Mouse (Mus musculus): Measurements from ENCODE around the gene Fam104a. TPM values are rescaled to one million over a fixed set of nuclear protein-coding genes. Genes with fewer than 3 reads are reported as not detected.

The Fam104a gene
- total RNA-seq, 4 experiments from 2014 or later = 30.8 to 41.7 (median 36.1) TPM

DNA sequence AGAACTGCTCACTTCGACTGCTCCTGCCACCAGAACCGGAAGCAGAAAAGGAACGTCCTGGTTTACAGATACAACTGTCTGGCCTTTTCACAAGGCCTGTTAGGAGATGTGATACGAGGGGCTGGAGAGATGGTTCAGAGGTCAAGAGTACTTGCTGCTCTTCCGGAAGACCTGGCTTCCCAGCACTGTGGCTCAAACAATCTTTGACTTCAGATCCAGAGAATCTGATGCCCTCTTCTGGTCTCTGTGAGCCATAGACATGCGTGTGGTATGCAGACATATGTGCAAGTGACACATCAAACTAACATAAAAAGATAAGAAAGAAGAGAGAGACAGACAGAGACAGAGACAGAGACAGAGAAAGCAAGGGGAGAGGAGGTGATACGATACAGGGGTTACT lies 51.7 kb downstream of the Fam104a start:
- DNase-seq (ENCODE audit: low spot score in 2 of 2) = no peak

GRCm38 (mm10) chr11:113631862-113632261 lies 52.1 kb downstream of the Fam104a start:
- no peak for DNase-seq (ENCODE audit: low spot score in 2 of 2)

- no peak for DNase-seq (ENCODE audit: low spot score in 2 of 2)
Measured at GRCm38 (mm10) chr11:113631302-113631701, 52.7 kb downstream of the Fam104a start.

- DNase-seq (ENCODE audit: low spot score in 2 of 2) = no peak
Measured at GRCm38 (mm10) chr11:113630642-113631041, 53.3 kb downstream of the Fam104a start.

- DNase-seq (ENCODE audit: low spot score in 2 of 2) = no peak
Measured at GRCm38 (mm10) chr11:113627785-113628184, 56.2 kb downstream of the Fam104a start.

- DNase-seq (ENCODE audit: low spot score in 2 of 2) = no peak
Measured at GRCm38 (mm10) chr11:113625437-113625836, 58.5 kb downstream of the Fam104a start.

GRCm38 (mm10) chr11:113622028-113622427 lies 61.9 kb downstream of the Fam104a start:
- no peak for DNase-seq (ENCODE audit: low spot score in 2 of 2)

DNA sequence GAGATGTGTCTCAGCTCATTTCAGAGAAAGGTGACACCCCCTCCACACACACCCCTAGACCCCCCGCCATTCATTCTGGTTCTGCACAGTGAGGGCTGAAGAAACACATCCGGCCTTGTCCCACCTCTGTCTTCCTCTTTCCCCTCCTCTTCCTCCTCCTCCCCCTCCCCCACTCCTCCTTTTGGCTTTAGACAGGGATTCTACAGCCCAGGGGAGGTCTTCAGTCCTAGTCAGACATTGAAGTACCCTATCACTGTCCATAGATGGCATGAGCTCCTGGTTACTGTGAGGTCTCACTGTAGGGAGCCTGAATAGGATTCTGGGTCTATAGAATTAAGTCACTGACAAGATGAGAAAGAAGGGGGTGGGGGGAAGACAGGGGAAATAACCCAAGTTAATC lies 63.0 kb downstream of the Fam104a start:
- DNase-seq (ENCODE audit: low spot score in 2 of 2) = no peak

DNA sequence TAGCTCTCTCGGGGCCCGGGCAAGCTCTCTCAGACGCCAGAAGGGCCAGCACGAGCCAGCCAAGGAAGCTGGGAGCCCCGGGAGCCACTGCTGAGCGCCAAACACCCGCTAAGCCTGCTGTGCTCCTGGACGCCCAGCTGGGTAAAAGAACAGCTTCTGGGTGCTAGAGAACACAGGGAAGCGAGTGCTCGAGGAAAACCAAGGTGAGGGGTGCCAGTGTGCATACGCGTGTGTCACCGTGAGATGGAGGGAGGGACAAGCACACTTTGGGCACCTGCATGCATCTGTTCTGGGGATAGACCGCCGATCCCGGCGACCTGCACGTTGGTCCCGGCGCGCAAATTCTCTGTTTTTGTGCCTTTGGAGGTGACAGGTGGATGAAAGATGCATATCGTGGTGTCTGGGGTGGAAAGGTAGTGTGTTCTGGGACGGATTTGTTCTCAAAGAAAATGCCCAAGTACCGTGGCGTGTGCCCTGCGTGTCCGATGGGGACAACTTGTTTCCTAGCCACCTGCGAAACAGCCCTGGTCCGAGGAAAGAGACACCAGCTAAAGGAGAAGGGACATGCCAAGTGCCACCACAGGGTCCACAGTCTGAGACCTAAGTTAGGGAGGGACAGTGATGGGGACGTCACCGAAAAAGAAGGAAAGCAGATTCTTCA lies 64.4 kb downstream of the Fam104a start:
- DNase-seq (ENCODE audit: low spot score in 2 of 2) = no peak

GRCm38 (mm10) chr11:113618672-113619419 lies 65.1 kb downstream of the Fam104a start, which contains the start of gene Sstr2:
TSS of gene Sstr2 (plus strand) at chr11:113619342.
- no peak for DNase-seq (ENCODE audit: low spot score in 2 of 2)

- DNase-seq (ENCODE audit: low spot score in 2 of 2) = no peak
Measured at GRCm38 (mm10) chr11:113618303-113618671, 65.7 kb downstream of the Fam104a start.

DNA sequence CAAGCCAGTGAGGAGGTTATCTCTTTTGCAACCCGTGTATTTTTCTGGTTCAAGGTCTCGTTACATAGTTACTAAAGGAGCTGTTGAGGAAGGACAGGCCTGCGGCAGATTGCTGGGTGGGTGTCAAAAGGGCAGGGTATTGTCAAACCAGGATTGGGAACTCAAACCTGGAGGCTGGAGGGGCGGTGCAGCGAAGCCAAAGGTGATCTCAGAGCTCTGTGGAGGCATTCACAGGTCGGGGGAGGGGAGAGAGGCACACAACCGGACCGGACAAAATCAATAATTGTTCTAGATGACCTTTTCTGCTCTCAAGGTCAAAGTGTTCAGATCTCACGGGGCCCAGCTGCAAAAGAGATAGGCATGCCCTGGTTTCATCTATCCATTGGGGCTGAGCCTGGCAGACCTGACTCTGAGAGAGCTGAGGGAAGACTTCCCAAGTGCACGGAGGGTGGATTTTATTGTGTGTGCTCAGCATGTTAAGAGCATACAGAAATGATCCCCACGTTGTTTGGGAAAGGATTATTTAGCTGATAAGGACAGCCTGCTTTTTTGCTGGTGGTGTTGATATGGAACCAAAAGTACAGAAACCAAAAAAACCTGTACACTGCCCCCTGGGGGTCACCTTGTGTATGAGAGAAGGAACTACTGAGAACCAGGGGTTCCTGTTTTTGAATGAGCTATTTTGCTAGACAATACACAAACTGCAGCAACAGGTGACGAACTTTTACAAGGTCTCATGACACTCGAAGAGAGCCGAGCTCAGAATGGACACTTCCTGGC lies 66.6 kb downstream of the Fam104a start:
- DNase-seq (ENCODE audit: low spot score in 2 of 2) = peak; percentile 25 to 27

DNA sequence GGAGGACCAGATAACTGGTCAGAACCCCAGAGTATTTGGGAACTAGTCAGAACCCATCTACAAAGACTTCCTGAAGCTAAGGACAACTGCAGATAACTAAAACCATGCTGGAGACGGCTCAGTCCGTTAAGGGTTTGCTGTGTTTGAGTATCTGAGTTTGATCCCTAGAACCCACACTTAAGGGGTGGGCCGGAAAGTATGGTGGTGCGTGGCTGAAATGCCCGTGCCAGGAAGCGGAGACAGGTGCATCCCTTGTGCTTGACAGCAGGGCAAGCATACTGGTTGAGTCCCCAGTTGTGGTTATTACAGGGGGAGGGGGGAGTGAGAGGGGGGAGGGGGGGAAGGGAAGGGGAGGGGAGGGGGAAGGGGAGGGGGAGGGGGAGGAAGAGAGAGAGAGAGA lies 69.5 kb downstream of the Fam104a start:
- no peak for DNase-seq (ENCODE audit: low spot score in 2 of 2)

GRCm38 (mm10) chr11:113611664-113612611 lies 72.0 kb downstream of the Fam104a start:
- no peak for DNase-seq (ENCODE audit: low spot score in 2 of 2)

Other genes with a start within 250 kb of the Fam104a start
- gene Sstr2, start 64.8 kb downstream of the Fam104a start, total RNA-seq (2022) = not detected
- gene Cog1, start 35.0 kb downstream of the Fam104a start, total RNA-seq (2022) = 10 to 100 TPM; 18.4 to 24.6 (median 20.6) TPM
- gene Slc39a11, start 34.1 kb downstream of the Fam104a start, total RNA-seq (2022) = 1 to 10 TPM; 2.1 to 2.6 (median 2.2) TPM
- 1 to 10 TPM; 3.3 to 5.0 (median 4.4) TPM for gene D11Wsu47e, start 257 bp upstream of the Fam104a start, total RNA-seq (2022)
- not detected for gene Cpsf4l, start 25.9 kb upstream of the Fam104a start, total RNA-seq (2022)
- gene Cdc42ep4, start 67.7 kb upstream of the Fam104a start, total RNA-seq (2022) = 1 to 10 TPM; 2.8 to 6.4 (median 5.0) TPM

All from gastrocnemius, adult 8-10 months (tissue).